28 mouse cellular contexts compared by ENCODE assay signal in genomic region chr5:119885595-119885994, GRCm38 (mm10). TPM values are rescaled to one million over a fixed set of nuclear protein-coding genes. Genes with fewer than 3 reads are reported as not detected.
"Had no signal": no experiment of that assay in that cellular context is flagged by ENCODE, and none has a peak within 500 bp of the region (broad histone marks: within the 10 kb centered on the region; RNA-seq: fewer than 3 reads in every experiment).

No protein-coding gene starts in this region.

- DNase-seq: kidney, adult 18-20 months; kidney, adult 9 months; kidney, postnatal 14 days; kidney, postnatal 4 days; liver; lung, postnatal 14 days; midbrain, embryonic 14.5 days; retina, postnatal 1 day; right cerebral cortex, postnatal 25 days; spleen, adult 18-20 months had no signal

- H3K27ac ChIP-seq: hindbrain, postnatal 0 days; limb, embryonic 10.5 days; limb, embryonic 13.5 days; liver, embryonic 12.5 days; liver, embryonic 15.5 days; macrophage; midbrain, embryonic 10.5 days; neural tube, embryonic 12.5 days; neural tube, embryonic 15.5 days; stomach, embryonic 15.5 days had no signal

- H3K36me3 ChIP-seq: liver, embryonic 12.5 days; liver, embryonic 15.5 days; midbrain, embryonic 10.5 days; neural tube, embryonic 12.5 days; neural tube, embryonic 15.5 days; stomach, embryonic 15.5 days had no signal

- H3K4me3 ChIP-seq: limb, embryonic 10.5 days; limb, embryonic 13.5 days; liver, embryonic 12.5 days; liver, embryonic 15.5 days; megakaryocyte, embryonic 14.5 days; midbrain, embryonic 10.5 days; neural tube, embryonic 12.5 days; neural tube, embryonic 15.5 days; stomach, embryonic 15.5 days had no signal

- H3K4me1 ChIP-seq: limb, embryonic 10.5 days; liver, embryonic 12.5 days; liver, embryonic 15.5 days; neural tube, embryonic 12.5 days; neural tube, embryonic 15.5 days; stomach, embryonic 15.5 days had no signal

- H3K27me3 ChIP-seq: limb, embryonic 13.5 days; liver, embryonic 12.5 days; liver, embryonic 15.5 days; neural tube, embryonic 12.5 days; neural tube, embryonic 15.5 days; stomach, embryonic 15.5 days had no signal

- H3K4me2 ChIP-seq: limb, embryonic 13.5 days; liver, embryonic 12.5 days; liver, embryonic 15.5 days; neural tube, embryonic 12.5 days; neural tube, embryonic 15.5 days; stomach, embryonic 15.5 days had no signal

- H3K9me3 ChIP-seq: limb, embryonic 10.5 days; limb, embryonic 13.5 days; liver, embryonic 12.5 days; liver, embryonic 15.5 days; midbrain, embryonic 10.5 days; neural tube, embryonic 12.5 days; neural tube, embryonic 15.5 days; stomach, embryonic 15.5 days had no signal

- ATAC-seq: hindbrain, postnatal 0 days; inflammation-experienced regulatory T-cells, adult 6 months; intestine, embryonic 16.5 days; liver, embryonic 12.5 days had no signal

- H3K9ac ChIP-seq: limb, embryonic 13.5 days; liver, embryonic 12.5 days; liver, embryonic 15.5 days; neural tube, embryonic 12.5 days; neural tube, embryonic 15.5 days; stomach, embryonic 15.5 days had no signal

RNA-seq across cellular contexts. Expression of gene Tbx5, which starts 53.1 kb away (rescaled TPM):
- total RNA-seq: hindbrain, postnatal 0 days; layer of hippocampus, adult 18-20 months; layer of hippocampus, postnatal 14 days; left cerebral cortex, adult 8-10 months; left cerebral cortex, postnatal 25 days; midbrain, postnatal 0 days had no signal
- polyA plus RNA-seq: inflammation-experienced regulatory T-cells, adult 6 months; intestine, embryonic 16.5 days; macrophage; neural tube, embryonic 12.5 days had no signal
